Mouse (Mus musculus): Measurements from ENCODE around the gene Itga2b. TPM values are rescaled to one million over a fixed set of nuclear protein-coding genes. Genes with fewer than 3 reads are reported as not detected.
A peak's percentile ranks its signal among the peaks of the same experiment; 100 is the strongest.

Gene Itga2b
- polyA plus RNA-seq, 1 experiment from 2014 or later = 1.9 TPM

DNA sequence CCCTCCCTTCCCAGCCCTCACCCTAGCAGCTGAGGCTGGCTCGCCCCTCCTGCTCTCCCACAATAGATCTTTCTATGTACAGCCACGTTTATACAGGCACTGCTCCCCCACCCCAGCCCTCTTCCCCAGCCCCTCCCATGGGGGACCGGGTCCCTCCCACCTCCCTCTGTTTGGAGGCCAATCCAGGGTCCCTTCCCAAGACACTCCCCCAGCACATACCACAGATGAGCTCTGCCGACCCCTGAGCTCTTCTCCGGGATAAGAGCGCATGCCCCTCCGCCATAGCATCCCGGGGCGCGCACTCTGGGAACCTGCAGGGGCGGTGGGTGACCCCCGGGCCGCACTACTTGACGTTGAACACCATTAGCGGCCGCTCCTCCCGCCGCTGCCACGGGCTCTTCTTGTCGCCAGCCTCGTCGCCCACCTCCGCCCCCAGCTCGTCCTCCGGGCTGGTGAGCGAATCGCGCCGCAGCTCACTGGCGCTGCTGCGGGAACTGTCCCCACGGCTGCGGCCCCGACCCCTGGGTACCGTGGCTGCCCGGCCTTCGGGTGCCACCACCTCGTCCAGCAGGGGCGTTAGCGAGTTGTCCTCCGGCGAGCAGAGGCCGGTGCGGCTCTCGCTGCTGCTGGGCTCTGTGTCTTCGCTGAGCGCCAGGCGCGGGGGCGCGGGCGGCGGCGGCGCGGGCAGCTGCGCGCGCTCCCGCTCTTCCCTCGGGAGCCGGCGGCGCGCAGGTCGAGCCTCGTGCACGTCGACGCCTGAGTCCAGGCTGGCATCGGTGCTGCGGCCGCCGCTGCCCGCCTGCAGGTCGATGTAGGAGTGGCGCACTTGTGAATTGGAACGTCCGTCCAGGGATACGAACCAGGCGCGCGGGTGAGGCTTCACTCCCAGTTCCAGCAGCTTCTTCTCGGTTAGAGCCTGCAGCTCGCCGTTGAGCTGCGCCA is 32.5 kb downstream of the Itga2b start:
- DNase-seq (ENCODE audit: low spot score) = peak; percentile 15

DNA sequence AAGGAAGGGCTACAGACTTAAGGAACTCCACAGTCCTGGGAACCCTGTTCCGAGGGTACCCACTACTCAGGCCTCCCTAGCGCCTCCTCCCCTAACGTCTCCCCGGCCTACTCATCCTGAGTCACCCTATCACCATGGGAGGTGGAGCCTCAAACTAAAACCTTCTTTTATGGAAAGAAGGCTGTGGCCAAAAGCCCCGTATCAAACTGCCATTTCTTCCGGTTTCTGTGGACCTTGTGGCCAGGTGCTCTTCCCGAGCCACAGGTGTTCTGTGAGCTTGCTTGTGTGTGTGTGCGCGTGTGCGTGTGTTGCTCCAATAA is 33.5 kb downstream of the Itga2b start:
- DNase-seq (ENCODE audit: low spot score) = no peak

DNA sequence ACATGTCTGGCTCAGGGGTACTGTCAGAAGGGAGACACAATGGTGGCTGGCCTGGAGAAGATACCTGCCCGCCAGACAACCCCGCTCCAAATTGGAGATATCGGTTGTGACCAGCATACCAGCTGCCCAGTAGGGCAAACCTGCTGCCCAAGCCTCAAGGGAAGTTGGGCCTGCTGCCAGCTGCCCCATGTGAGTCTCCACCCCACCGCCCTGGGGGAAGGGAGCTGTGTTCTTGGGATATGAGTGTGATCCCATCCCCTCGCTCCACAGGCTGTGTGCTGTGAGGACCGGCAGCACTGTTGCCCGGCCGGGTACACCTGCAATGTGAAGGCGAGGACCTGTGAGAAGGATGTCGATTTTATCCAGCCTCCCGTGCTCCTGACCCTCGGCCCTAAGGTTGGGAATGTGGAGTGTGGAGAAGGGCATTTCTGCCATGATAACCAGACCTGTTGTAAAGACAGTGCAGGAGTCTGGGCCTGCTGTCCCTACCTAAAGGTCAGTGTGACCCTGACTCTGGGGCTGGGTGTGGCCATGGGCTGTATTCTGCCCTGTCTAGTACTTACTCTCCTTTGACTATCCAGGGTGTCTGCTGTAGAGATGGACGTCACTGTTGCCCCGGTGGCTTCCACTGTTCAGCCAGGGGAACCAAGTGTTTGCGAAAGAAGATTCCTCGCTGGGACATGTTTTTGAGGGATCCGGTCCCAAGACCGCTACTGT is 34.0 kb downstream of the Itga2b start:
- no peak for DNase-seq (ENCODE audit: low spot score)

DNA sequence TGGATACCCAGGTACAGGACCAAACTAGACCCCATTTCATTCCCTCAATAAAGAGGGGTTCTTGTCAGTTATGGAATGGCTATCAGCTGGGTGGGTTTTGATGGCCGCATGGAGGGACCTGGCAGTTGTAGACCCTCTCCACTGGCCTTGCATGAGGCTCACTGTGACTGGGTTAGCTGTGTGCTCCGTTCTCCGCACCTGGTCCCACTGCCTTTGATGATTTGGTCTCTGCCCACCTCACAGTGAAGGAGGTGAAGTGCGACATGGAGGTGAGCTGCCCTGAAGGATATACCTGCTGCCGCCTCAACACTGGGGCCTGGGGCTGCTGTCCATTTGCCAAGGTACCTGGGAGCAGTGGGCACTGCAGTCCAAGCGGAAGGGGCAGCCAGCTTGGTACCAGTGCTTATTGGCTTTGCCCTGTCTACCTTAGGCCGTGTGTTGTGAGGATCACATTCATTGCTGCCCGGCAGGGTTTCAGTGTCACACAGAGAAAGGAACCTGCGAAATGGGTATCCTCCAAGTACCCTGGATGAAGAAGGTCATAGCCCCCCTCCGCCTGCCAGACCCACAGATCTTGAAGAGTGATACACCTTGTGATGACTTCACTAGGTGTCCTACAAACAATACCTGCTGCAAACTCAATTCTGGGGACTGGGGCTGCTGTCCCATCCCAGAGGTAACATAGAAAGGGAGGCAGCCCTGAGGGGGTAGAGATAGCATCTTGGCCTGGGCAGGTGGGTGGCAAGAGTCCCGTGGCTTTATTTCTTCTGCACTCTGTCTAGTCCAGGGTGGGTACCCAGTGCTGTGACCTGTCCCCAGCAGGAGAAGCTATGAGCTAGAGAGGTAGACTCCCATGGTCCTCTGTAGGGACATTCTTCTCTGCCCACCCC is 34.9 kb downstream of the Itga2b start:
- DNase-seq (ENCODE audit: low spot score) = no peak

DNA sequence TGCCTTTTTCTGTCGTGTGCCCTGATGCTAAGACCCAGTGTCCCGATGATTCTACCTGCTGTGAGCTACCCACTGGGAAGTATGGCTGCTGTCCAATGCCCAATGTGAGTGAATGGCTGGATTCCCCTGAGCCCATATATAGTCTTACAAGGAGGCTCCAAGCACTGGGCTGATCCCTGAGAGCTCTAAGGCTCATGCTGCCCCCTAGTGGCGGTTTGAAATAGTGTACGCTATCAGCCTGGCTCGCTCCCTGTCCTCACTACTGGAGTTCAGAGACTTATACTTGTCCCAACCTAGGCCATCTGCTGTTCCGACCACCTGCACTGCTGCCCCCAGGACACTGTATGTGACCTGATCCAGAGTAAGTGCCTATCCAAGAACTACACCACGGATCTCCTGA is 35.5 kb downstream of the Itga2b start:
- DNase-seq (ENCODE audit: low spot score) = peak; percentile 82

DNA sequence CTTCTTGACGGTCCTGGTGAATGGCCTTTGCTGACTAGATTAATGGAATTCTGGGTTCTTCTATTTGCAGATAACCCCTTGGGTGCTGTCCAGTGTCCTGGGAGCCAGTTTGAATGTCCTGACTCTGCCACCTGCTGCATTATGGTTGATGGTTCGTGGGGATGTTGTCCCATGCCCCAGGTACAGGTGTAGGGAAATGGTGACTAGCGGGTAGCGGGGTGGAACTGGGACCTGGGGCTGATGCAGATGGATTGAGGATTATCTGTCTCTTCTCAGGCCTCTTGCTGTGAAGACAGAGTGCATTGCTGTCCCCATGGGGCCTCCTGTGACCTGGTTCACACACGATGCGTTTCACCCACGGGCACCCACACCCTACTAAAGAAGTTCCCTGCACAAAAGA is 36.1 kb downstream of the Itga2b start:
- no peak for DNase-seq (ENCODE audit: low spot score)

DNA sequence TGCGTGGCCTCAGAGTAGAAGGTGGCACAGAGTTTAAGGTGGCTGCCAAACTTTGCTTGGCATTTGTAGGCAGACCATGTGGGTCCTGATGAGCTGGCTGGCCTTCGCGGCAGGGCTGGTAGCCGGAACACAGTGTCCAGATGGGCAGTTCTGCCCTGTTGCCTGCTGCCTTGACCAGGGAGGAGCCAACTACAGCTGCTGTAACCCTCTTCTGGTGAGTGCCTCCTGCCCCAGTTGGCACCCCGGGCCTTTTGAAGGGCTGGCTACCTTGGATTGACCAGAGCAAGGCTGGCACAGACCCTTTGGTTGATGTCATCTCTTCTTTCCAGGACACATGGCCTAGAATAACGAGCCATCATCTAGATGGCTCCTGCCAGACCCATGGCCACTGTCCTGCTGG is 37.0 kb downstream of the Itga2b start:
- DNase-seq (ENCODE audit: low spot score) = no peak

DNA sequence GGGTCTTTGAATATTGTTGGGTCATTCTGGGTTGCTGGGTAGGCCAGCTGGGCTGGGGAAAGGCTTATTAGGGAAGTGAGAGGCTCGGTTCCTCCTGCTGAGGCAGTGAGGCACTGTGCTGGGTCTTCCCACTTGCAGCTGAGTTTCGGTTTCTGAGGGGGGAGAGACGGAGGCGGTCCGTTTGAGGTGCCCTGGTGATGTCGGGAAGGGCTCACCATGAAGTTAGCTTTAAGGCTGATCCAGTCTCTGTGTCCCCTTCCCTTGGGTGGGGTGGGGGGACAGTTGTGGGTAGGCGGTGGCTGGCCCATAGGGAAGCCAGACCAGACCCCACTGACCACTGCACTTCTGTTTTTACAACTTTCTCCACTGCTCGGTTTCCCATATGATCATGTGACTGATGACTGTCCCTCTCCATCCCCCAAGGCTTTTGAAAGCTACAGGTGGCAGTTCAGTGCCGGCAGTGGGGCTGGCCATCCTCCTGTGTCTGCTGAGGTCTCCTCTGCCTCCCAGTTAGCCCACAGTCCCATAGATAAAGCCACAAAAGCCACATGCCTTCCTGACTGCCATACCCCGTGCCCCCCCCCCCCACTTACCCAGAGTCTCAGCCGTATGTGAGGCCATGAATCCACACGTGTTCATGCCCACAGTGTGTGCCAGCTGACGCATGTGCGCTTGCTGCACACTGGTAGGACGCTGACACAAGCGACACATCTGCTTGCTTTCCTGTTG is 37.6 kb downstream of the Itga2b start:
- peak; percentile 45 for DNase-seq (ENCODE audit: low spot score)

DNA sequence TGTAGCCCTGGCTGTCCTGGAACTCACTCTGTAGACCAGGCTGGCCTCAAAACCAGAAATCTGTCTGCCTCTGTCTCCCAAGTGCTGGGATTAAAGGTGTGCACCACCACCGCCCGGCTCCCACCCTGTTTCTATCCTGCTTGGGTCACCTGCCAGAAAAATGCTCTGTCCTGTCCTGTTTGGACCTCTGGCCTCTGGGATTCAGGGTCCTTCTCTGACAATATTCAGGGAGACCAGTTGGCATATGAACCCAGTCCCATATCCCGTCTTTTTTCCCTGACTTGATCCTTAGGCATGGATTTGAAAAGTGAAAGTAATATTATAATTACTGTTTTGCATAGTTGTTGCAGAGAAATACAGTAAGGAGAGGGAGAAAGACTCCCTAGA is 38.2 kb downstream of the Itga2b start:
- DNase-seq (ENCODE audit: low spot score) = no peak

DNA sequence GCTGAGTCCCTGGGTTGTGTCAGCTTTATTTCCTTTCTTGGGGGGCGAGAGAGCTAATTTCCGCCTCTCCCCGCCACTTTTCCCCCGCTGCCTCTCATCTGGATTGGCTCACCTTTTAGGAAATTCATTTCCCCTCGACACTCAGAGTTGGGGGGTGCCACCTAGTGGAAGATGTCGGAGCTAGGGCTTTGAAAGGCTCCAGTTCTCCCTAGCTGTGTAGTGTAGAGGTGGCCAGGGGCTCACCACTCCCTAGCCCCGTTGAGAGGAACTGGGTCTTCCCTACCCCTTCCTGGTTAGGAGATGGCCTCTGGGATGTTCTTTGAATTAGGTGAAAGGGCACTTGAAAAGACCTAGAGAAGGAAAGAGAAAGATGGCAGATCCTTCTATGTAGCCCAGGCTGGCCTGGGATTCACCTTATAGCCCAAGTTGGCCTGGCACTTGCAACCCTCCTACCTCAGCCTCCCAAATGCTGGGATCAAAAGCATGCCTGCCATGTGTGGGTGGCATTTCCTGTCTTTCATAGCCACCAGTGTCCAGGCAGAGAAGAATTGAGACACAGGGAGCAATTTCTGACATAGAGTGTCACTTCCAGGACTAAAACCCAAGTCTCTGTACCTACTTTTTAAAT is 38.8 kb downstream of the Itga2b start:
- DNase-seq (ENCODE audit: low spot score) = peak; percentile 83

DNA sequence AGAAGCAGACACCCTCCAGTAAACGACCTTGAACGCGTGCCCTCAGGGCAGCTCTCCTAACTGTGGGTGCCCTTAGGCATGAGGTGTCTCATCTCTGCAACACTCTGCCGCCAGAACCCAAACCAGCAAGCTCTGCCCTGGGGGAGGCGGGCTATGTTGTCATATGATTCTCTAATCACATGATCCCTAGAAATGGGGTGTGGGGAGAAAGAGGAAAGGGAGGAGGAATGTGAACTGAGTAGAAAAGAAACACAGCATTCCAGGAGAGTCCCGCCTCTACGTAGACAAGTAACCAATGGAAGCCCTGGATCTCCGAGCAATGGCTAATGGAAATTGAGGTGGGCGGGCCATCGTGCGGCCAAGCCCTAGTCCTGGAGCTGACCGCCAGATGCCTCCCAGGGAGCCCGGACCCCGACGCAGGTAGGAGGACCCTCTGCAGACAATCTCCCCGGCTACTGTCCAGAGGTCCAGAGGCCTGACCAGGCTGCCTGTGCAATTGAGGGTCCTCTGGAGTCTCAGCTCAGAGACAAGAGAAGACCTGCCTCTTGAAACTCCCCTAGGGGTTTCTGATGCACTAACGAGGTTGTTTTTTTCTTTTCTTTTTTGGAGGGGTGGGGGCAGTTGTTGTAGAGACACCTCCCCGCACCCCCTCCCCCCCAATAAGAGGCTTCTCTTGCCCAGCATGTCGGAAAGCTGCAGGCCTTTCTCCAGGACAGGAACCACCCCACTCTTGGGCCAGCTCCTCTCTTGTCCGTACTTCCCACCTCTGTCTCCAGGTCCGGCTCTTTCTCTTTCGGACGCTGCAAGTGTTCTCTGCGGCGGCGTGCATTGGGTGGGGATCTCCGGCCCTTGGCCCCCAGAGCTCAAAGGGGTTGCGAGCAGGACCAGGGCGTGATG is 39.6 kb downstream of the Itga2b start, which contains the start of gene Grn:
Gene Grn, plus strand, starts transcription at position 195 of the 897 bp plus-strand sequence.
- DNase-seq (ENCODE audit: low spot score) = peak; percentile 54

DNA sequence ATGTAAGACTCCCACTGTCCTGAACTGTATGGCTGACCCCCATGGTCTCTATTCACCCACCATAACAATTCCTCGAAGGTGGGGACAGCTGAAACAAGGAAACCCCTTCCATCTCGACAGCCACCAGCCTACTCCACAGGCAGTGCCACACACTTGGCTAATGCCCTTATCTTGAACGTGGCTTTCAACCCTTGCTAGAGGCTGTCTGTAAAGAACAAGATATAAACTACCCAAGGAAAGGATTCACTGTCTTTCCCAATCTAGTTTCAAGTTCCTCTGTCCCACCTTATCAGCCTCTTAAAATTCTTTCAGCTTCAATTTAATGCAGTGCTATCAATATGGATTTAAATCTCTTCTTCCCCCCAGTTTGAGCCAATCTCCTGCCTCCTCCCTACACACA is 40.4 kb downstream of the Itga2b start:
- no peak for DNase-seq (ENCODE audit: low spot score)

DNA sequence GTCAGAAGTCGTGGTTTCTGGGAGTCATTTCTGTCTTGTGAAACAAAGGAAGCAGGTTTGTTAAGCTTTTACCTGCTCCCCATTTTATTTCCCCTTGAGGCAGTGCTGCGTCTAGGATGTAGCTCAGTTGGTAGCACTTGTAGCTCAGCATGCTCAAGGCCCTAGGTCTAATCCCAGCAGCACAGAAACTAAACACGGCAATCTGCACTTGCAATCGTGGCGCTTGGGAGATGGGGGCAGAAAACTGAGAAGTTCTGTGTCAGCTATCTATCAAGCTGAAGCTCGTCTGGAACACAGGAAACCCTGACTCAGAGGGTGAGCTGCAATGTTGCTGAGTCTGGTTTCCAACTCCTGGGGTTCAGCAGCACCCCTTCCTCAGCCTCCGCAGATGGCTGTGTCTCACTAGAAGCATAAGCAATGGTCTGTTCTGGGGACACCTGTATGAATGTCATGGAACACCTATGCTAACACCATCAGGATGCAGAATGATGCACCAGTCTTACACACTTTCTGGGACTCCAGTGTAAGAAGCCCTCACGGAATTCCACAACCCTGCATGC is 40.9 kb downstream of the Itga2b start:
- DNase-seq (ENCODE audit: low spot score) = no peak

DNA sequence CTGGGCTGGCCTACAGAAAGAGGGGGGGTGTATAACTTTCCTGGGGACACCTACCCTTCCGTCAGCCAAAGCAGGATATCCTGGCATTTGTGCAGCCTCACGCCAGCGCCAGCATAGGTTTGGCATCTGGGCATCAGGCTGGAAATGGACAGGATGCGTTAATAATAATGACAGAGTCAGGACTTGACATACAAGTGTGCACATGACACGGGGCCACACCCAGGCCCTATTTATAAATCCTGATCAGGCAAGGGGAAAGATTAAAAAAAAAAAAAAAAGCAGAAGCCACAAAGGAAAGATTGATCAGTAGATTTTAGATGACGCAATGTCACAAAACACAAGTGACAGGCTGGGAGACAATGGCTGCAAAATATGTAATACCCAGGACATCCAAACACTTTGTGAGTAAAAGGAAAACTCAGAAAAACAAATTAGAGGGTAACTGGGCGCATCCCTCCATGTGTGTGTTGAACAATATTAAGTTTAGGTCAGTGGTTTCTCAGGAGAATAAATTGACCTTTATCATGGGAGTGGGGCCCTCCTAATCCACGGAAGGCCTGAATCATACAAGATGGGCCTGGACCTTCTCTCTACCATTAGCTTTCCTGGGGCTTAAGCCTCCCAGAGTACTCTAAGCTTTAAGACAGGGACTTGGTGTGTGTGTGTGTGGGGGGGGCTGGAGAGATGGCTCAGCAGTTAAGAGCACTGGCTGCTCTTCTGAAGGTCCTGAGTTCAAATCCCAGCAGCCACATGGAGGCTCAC is 44.2 kb downstream of the Itga2b start:
- DNase-seq (ENCODE audit: low spot score) = no peak

DNA sequence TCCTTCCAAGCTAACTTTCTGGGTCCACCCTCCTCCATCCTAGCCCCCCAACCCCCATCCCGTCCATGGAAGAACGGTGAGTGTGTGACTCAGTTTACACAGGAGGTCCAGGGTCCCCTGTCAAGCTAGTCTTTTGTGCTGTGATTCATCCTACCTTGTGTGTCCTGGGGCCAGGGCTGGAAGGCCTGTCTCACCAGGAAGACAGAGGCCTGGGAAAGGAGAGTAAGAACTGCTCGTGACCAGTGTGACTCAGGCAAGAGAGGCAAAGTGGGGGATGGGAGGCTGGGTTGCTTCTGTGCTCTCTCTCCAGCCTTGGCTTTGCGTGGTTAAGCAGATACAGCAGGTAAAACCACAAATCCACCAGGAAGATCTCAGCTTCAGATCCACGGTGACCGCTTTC is 45.3 kb downstream of the Itga2b start:
- no peak for DNase-seq (ENCODE audit: low spot score)

DNA sequence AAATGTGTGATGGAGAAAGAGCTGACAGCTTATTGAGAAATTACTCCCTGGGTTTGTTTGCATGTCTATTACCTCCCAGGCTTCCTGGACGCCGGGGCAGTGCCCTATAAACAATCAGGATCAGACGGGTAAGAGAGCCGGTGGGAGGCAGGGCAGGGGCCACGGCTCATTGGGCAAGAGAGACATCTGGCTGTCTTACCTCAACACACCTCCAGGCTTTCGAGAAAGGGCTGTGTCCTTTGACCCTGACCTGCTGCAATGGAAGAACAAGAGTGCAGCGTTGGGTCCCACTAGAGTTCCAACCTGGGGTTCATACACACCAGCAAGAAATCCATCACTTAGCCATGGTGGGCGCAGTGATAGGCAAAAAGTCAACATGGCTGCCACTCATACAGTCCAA is 48.4 kb downstream of the Itga2b start:
- no peak for DNase-seq (ENCODE audit: low spot score)

DNA sequence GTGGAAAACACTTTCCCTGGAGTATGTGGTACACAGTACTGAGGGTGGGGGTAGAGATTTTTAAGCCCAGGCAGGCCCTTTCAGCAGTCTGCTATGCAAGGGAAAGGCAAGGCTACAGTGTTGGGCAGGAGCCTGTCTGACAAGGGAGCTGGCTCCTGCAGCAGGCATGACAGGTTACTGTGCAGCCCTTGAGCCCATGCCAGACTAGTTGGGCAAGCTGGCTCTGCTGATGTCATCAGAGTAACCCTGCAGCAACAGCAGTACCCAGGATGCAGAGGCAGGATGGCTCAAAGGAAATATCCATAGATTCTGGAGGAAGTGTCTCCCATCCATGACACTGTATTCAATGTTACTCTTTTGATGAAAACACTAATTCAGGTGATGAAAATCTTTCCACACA is 51.0 kb downstream of the Itga2b start:
- no peak for DNase-seq (ENCODE audit: low spot score)

DNA sequence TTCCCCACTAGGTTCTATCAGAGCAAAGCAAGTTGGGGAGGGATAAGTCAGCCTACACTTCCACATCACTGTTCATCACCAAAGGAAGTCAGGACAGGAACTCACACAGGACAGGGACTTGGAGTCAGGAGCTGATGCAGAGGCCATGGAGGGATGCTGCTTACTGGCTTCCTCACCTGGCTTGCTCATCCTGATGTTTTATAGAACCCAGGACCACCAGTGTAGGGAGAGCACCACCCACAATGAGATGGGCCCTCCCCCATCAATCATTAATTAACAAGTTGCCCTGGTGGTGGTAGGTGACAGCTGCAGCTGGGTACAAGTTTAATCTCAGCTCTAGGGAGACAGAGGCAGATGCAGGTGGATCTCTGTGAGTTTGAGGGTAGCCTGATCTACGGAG is 52.8 kb downstream of the Itga2b start:
- DNase-seq (ENCODE audit: low spot score) = no peak
